Mouse (Mus musculus) thymus, postnatal 36 days (tissue): Measurements from ENCODE around the gene A830018L16Rik.
"Not testable (repeated sequence)": the region's sequence is repeated elsewhere in the genome, so short reads cannot be mapped to it uniquely, and the experiment has no call there.

ENCODE experiments used
- DNase-seq, 2 experiments: peaks; one replicate each; pipeline ENCODE4 v3.0.0; 2022; ENCODE audit warnings: mixed read lengths in 2 of 2

A830018L16Rik gene

GRCm38 (mm10) chr1:11413894-11414556 lies at the start of gene A830018L16Rik:
A830018L16Rik (plus strand) TSS chr1:11414105.
- peak in 1 of 2 experiments; percentile 2 for DNase-seq

- DNase-seq = no peak
These were observed 28.1 kb upstream of the A830018L16Rik start for GRCm38 (mm10) chr1:11385846-11386245.

GRCm38 (mm10) chr1:11395408-11395807 lies 18.5 kb upstream of the A830018L16Rik start:
- no peak for DNase-seq

GRCm38 (mm10) chr1:11395996-11396736 lies 17.7 kb upstream of the A830018L16Rik start:
- no peak for DNase-seq

- no peak for DNase-seq
These were observed 12.7 kb upstream of the A830018L16Rik start for GRCm38 (mm10) chr1:11401159-11401558.

- DNase-seq = no peak
These were observed 8.4 kb upstream of the A830018L16Rik start for GRCm38 (mm10) chr1:11405527-11405926.

- DNase-seq = no peak
These were observed 7.9 kb upstream of the A830018L16Rik start for GRCm38 (mm10) chr1:11406026-11406425.

- no peak for DNase-seq
These were observed 655 bp downstream of the A830018L16Rik start for GRCm38 (mm10) chr1:11414560-11414959.

GRCm38 (mm10) chr1:11427310-11427709 lies 13.4 kb downstream of the A830018L16Rik start:
- DNase-seq = no peak

GRCm38 (mm10) chr1:11458353-11458752 lies 44.4 kb downstream of the A830018L16Rik start:
- DNase-seq = no peak

GRCm38 (mm10) chr1:11466325-11466724 lies 52.4 kb downstream of the A830018L16Rik start:
- no peak for DNase-seq

GRCm38 (mm10) chr1:11467065-11467643 lies 53.2 kb downstream of the A830018L16Rik start:
- DNase-seq = no peak

GRCm38 (mm10) chr1:11492936-11493335 lies 79.0 kb downstream of the A830018L16Rik start:
- DNase-seq = no peak

- DNase-seq = no peak
These were observed 87.7 kb downstream of the A830018L16Rik start for GRCm38 (mm10) chr1:11501556-11501955.

- not testable (repeated sequence) for DNase-seq
These were observed 135.9 kb downstream of the A830018L16Rik start for GRCm38 (mm10) chr1:11549810-11550209.

- DNase-seq = no peak
These were observed 151.4 kb downstream of the A830018L16Rik start for GRCm38 (mm10) chr1:11565309-11565708.

- DNase-seq = no peak
These were observed 152.8 kb downstream of the A830018L16Rik start for GRCm38 (mm10) chr1:11566730-11567129.

- no peak for DNase-seq
These were observed 153.5 kb downstream of the A830018L16Rik start for GRCm38 (mm10) chr1:11567300-11567885.

- no peak for DNase-seq
These were observed 156.4 kb downstream of the A830018L16Rik start for GRCm38 (mm10) chr1:11570274-11570673.

GRCm38 (mm10) chr1:11573462-11573861 lies 159.6 kb downstream of the A830018L16Rik start:
- DNase-seq = no peak

GRCm38 (mm10) chr1:11580026-11580425 lies 166.1 kb downstream of the A830018L16Rik start:
- no peak for DNase-seq

GRCm38 (mm10) chr1:11588305-11588704 lies 174.4 kb downstream of the A830018L16Rik start:
- no peak for DNase-seq

- DNase-seq = no peak
These were observed 236.2 kb downstream of the A830018L16Rik start for GRCm38 (mm10) chr1:11650137-11650536.
